Mouse (Mus musculus) kidney, adult 8-10 months (tissue): ENCODE data around the gene Pde4b.

Experiments used
- DNase-seq, 2 experiments: peaks; one replicate each; pipeline ENCODE4 v3.0.0; 2022

The Pde4b gene

DNA sequence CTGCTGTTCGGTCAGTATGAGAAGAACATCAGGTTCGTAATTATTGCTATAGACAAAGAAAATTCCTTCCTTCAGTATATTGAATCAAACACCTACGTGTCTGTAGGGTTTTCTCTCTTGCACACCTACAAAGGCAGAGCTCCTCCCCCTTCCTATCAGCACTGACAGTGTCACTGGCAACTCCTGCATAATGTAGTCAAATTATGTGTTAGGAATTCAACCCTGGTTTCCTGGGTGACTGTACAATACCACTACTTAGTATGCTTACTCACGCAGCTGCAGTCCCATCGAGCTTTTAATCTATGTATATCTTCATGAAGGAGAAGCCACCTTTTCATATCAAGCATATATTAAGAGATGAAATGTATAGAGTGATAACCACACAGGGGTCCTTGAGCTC lies 99.5 kb downstream of the Pde4b start:
- DNase-seq, result no peak

DNA sequence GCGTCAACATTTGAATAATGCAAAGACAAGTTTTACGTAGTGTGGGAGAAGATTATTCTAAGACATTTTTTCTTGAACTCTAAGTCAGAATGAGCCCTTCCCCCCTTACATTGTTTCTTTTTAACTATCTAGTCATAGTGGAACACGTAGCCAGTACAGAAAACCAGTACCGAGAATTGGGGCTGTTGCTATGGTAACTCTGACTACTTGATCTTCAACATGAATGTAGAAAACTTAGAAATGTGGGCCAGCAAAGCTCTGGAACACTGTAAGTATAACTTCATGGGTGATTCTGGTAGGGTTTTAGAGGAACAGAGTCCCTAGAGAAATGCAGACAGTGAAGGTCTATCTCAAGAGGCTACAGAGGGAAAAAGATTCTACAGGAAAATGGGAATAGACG lies 110.4 kb downstream of the Pde4b start:
- DNase-seq, result no peak

DNA sequence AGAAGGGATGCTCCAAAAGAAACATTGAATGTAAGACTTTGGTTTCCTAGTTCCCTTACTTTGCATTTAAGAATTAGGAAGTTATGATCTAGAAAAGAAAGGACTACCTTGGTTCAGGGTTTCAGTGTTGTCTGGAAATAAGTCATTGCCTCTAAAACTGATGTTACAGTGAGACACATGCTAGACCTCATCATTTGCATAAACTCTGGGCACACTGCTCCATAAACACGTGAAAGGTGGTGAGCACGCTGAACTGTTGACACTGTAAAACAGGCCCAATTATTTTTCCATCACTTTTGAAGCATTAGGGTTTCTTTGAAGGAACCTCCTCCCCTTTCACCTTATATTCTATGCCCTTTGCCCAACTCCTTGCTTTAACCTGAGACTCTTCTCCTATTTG lies 122.4 kb downstream of the Pde4b start:
- DNase-seq, result no peak

GRCm38 (mm10) chr4:102226700-102227099 lies 139.4 kb downstream of the Pde4b start:
- DNase-seq, result peak; percentile 5 to 11

- peak; percentile 4 to 36 for DNase-seq
These were observed 141.7 kb downstream of the Pde4b start for GRCm38 (mm10) chr4:102228953-102229586.

DNA sequence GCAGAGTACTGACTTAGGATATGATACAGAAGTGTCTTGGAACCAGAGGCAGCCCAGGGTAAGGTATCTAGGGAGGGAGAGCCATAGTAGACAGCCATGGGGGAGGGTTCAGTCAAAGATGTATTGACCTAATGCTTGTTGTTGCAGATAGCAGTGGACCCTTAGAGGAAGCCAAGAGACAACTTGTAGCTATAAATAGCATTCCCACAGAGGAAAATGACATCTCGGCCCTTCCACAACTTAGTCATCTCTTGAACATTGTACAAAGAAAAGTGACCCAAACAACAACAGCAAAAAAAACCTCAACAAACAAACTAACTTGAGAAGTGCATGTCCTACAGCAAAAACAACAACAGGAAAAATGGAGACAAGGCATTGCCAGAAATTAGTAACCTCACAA lies 143.6 kb downstream of the Pde4b start:
- DNase-seq, result no peak

GRCm38 (mm10) chr4:102233633-102234032 lies 146.3 kb downstream of the Pde4b start:
- no peak for DNase-seq

DNA sequence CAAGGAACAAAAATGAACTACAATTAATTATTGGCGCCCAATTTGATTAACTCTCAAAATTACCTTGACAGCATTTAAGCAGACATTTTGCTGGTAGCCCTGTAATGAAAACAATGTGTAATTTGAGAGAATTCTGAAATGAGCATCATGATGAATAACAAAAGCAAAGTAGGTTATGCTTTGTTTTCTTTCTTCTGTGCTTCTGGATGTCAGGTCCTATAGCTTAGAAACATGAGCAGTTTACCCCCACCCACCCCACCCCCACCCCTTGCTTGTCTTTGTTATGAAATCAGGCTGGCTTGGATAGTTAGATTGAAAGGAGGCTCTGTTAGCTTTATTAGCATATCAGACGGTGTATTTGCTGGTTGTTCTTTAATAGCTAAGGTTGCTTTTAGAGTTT lies 147.8 kb downstream of the Pde4b start:
- no peak for DNase-seq

DNA sequence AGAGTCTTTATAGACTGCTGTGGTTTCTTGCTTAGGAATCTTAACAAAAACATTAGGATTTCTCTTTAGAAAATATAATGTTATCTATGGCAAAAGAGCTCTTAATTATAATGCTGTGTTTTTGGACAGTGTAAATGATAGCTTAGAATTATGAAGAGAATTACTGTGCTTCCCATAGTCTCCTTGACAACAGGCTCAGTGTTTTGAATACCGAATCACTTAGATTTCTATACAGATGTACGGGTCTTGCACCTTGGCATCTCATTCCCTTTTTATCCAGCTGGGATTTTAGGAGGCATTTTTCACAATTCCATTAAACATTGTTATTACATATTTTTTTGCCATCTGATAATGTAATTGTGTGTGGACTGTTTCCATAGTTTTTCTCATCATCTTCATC lies 151.8 kb downstream of the Pde4b start:
- DNase-seq, result no peak

GRCm38 (mm10) chr4:102239657-102240390 lies 152.5 kb downstream of the Pde4b start:
- no peak for DNase-seq

GRCm38 (mm10) chr4:102240754-102241427 lies 153.5 kb downstream of the Pde4b start:
- DNase-seq, result no peak

- no peak for DNase-seq
These were observed 166.7 kb downstream of the Pde4b start for GRCm38 (mm10) chr4:102253994-102254393.

DNA sequence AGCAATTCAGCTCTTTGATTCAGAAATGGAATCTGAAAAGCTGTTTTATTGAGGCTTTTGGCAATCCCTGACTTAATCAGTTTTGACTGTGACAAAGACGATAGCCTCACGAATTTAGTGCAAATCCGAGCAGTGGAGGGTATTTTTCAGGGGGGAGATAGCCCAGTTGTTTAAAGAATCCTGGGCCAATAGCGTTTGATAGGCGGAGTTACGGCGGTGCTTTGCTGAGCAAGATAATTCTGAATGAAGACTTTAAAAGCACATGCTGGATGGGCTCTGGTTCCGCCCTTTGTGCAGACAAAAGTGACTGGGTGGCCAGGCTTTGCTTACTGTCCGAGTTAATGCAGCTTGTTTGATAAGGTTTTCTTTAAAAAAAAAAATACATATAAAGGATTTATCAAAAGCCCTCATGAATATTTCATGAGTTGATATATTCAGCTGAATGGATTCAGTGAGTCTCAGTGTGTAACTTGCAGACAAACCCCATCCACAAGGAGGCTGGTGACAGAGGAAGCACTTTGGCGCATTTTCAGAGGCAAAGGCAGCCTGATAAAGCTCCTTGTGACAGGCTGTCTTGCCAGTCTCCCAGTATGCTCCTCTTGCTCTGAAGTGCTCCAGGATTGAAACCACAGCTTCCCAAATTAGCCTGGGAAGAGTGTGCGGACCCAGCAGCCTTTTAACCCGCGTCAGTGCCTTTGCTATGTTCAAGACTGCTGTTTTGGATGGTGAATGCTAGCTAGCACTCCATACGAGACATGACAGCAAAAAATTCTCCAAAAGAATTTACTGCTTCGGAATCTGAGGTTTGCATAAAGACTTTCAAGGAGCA lies 167.3 kb downstream of the Pde4b start:
- DNase-seq, result no peak

DNA sequence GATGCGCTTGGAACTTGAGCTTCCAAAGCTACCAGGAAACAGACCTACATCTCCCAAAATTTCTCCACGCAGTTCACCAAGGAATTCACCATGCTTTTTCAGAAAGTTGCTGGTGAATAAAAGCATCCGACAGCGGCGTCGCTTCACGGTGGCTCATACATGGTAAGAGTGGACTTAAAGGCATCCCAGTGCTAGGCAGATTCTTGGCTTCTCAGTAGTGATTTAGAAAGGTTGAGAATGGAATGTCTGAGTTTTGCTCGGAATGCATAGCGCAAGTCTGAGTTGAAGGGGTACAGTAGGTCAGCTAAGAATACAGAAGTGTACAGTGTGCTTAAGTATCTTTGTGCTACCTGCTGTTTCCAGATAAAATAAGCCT lies 167.9 kb downstream of the Pde4b start:
- DNase-seq, result no peak

DNA sequence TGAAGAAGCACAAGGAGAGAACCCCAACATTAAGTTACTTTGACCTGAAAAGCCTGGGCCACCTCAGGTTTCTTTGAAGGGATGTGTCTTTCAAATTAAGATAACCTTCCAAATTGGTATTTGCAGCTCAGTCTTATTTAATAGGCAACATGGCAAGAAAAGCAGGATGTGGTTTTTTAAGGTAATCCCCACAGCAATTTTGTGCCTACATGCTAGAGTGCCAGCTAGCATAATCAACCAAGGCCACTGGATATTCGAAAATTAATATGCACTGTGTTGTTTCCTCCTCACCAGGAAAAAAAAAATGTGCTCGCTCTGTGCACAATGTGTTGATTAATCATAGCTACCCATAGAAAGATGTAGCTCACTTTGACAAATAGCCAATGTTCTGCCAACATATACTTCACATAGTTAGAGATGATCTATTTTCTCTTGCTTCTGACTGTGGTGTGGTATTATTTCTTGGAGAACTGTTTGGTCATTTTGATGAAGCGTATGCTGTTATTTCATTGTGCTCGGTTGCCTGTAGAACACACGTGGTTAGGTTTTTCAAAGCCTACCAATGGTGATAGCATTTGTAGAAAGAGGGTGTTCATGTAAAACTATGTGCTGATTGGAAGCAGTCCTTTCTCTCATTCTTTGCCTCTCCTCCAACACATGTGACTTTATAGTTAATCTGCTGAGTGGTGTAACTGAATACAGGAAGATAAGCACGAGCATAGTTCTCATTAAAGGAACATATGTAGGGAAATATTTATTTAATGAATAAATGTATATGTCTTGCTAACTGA lies 169.0 kb downstream of the Pde4b start:
- no peak for DNase-seq

DNA sequence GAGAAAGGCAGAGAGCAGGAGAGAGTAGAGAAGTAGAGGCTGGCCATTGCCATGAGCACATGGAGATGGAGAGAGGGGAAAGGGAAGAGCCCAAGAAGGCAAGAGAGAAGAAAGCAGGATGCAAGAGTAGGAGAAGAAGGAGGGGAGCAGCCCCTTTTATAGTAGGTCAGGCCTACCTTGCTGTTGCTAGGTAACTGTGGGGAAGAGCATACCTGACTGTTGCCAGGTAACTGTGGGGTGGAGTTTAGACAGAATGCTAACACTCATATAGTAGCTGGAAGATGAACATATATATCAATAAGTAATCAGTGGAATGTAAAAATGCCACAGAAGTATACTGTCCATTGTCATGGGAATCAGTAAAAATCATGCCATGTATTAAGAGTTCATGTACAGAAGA lies 172.9 kb downstream of the Pde4b start:
- no peak for DNase-seq

- no peak for DNase-seq
These were observed 185.0 kb downstream of the Pde4b start for GRCm38 (mm10) chr4:102272313-102272712.

GRCm38 (mm10) chr4:102272749-102273148 lies 185.4 kb downstream of the Pde4b start:
- DNase-seq, result no peak

DNA sequence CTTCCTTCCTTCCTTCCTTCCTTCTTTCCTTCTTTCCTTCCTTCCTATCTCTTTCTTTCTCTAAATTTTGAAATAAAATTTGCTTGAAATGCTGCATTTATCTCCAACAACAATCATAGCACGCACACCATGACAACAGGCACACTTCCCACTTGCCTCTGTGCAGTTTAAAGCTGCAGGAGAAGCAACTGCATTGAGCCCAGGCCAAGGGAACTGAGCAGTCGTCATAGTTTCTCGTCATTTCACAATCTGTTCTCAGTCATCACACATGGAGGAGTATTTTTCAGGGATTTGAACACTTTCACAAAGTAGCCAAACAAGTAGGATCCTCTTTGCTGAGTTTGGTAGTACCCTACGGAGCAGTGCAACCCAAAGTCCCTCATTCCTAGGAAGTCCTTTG lies 188.4 kb downstream of the Pde4b start:
- no peak for DNase-seq

GRCm38 (mm10) chr4:102278958-102279357 lies 191.6 kb downstream of the Pde4b start:
- no peak for DNase-seq

DNA sequence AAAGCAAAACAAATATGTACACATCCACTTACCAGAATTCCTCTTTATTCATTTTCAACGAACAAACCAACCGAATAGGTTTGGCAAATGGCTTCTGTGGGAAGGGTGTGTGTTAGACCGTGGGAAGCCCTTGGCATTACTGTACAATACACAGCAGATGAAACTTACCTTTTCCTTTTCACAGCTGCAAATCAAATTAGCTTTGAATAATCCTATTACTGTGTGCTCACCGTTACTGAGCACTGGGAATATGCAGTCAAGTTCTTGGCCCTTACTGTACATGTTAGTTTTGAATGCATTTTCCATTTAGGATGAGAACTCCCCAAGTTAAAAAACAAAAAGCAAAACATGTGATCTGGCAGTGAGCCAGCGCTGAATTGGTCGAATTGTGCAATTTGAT lies 199.8 kb downstream of the Pde4b start:
- DNase-seq, result no peak

- DNase-seq, result no peak
These were observed 202.8 kb downstream of the Pde4b start for GRCm38 (mm10) chr4:102290052-102290734.
